Mouse (Mus musculus) layer of hippocampus, adult 18-20 months (tissue): Measurements from ENCODE around the gene Trp53inp2. TPM values are rescaled to one million over a fixed set of nuclear protein-coding genes. Genes with fewer than 3 reads are reported as not detected.
A peak's percentile ranks its signal among the peaks of the same experiment; 100 is the strongest.

ENCODE experiments used
- DNase-seq, 2 experiments: peaks; one replicate each; pipeline ENCODE4 v3.0.0; 2022; ENCODE audit warnings: low spot score in 2 of 2
- microRNA-seq, 2 experiments: library from miRNA; unstranded; fragments of <30 nt; microRNA quantifications; one replicate each; pipeline ENCODE4 v1.2.0; 2021
- total RNA-seq, 2 experiments: library from RNA; stranded (reverse); gene quantifications; 2 replicates each; pipeline ENCODE4 v1.2.3; 2021

Trp53inp2 gene
- total RNA-seq, 2 experiments from 2014 or later: 109 TPM

DNA sequence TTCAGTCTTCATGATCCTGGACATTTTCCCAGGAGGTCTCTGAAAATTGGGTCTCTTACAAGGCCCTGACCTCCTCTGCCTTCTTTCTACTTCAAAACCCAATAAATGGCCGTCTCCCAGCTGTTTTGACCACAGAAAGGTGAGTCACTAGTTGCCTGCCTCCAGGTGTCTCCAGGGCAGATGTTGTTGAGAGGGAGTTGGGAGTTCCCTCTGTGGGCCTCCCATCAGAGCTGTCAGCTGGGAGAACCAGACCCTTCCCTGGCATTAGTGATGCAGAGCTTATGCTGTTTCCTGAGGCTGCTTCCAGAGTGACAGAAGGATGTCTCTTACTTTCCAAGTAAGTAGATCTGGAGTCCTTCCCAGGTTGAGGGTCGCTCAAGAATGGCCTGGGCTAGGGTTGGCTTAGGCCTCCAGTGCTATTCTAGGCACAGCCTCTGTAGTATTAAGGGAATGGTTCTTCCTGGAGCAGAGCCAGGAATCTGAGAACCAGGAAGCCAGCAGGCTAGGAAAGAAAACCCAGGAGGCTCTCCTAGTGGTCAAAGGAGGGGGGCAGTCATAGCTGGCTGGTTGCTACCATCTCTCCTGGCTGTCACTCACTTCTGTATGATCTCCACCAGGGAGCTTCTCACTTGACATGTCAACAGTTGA is 2.1 kb downstream of the Trp53inp2 start:
- DNase-seq: no peak

DNA sequence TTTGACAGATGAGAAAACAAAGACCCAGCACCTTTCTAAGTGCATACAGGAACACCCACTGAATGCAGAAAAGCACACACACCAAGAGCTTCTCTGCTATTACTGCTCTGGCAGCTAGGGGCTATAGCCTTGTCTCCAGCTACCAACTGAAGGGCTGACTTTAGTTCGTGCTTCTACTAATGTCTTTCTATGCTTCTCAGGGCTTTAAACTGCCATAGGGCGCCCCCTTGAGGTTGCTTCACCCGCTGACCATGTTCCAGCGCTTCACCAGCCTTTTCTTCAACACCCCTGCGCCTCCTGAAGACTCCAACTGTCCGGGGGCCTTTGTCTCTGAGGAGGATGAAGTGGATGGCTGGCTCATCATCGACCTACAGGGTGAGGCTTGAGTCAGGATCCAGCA is 4.2 kb downstream of the Trp53inp2 start:
- DNase-seq: peak; percentile 69 to 91

- DNase-seq: no peak
Observed at GRCm38 (mm10) chr2:155385731-155386533, 5.1 kb downstream of the Trp53inp2 start.

DNA sequence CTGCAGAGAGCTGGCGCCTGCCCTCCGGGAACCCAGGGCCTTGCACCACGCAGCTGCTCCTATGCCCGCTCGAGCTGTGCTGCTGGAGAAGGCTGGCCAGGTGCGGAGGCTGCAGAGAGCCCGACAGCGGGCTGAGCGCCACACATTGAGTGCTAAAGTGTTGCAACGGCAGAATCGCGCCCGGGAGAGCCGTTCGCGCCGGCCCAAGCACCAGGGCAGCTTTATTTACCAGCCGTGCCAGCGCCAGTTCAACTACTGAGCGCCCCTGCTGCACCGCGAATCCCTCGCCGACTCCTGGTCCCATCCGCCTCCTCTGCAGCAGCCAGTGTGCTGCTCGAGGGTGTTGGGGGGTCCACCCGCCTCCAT is 5.7 kb downstream of the Trp53inp2 start:
- no peak for DNase-seq

DNA sequence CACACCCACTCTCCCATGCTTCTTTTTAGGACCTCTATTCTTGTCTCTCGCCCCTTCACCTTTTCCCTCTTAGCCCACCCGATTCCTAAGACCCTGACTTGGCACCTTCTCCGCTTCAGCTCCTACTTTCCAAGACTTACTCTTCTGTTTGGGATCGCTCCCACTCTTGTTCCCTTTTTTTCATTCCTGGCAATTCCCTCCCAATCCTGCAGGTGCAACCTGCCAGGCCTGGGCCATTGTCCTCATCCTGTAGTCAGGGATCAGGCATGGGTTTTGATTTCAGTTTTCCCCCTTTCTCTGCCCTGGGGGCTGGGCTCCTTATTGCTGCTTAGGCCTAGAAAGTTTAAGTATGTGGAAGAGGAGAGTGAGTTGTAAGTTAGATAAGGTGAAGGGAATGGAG is 6.2 kb downstream of the Trp53inp2 start:
- no peak for DNase-seq

GRCm38 (mm10) chr2:155388573-155388972 is 7.7 kb downstream of the Trp53inp2 start:
- DNase-seq: no peak

DNA sequence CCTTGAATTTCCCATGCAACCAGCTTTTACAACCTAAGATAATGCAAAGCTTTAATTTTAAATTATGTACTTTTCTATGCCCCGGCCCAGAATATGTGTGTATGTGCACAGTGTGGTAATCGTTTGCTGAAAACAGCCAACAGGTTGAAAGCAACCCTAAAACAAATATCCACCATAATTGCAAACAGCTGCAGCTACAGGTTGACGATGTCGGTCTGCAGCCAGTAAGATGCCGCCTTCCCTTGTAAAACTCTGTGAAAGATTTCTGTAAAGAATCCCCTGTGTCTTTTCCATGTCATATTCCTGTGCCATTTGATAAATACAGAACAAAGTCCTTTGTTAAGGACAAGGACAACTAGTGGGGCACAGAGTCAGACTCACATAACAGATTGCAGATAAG is 13.7 kb downstream of the Trp53inp2 start:
- no peak for DNase-seq

- no peak for DNase-seq
Observed at GRCm38 (mm10) chr2:155400276-155400675, 19.4 kb downstream of the Trp53inp2 start.

DNA sequence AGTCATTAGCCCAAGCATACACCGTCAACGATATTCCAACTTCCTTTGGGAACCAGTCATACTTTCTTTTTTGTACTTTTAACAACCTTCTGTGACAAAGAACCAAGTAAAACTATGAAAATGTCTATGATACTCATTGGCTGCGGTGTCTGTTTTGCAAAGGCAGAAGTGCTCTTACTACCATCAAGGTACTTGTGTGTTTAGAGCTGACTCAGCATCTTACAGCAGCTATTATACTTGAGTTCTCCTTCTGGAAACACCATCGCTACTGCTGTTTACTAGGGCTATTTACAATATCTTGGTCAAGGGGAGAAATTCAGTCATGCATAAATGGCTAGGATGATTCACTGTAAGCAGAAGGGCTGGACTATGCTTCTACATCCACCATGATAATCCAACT is 21.1 kb downstream of the Trp53inp2 start:
- DNase-seq: no peak

- no peak for DNase-seq
Observed at GRCm38 (mm10) chr2:155404635-155405034, 23.8 kb downstream of the Trp53inp2 start.

- DNase-seq: no peak
Observed at GRCm38 (mm10) chr2:155420911-155421310, 40.1 kb downstream of the Trp53inp2 start.

DNA sequence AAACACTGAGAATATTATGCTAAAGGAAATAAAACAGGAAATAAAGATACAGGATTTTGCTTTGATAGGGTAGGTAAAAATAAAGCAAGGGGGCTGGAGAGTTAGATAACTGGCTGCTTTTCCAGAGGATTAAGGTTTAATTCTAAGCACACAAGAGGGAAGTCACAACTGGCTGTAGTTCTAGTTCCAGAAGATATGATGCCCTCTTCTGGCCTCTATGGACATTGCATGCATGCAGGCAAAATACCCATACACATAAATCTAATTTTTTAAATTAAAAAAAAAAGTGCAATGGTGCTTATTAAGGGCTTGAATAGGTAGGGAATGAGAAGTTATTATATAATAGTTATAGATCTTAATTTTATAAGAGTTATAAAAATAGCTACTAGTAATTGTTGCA is 55.6 kb downstream of the Trp53inp2 start:
- DNase-seq: no peak

Small RNA genes lying within 50 kb of the gene (microRNA-seq; reads per million reads assigned to microRNA genes)
- 0 reads per million in 2 experiments for gene Mir695

Other genes starting within 250 kb of the Trp53inp2 start
- gene Itch, start 247.6 kb upstream of the Trp53inp2 start, total RNA-seq: 10 to 100 TPM; 57.7 to 57.9 TPM
- gene Dynlrb1, start 144.5 kb upstream of the Trp53inp2 start, total RNA-seq: 100 to 1,000 TPM; 299 to 308 TPM
- 100 to 1,000 TPM; 245 to 249 TPM for gene Map1lc3a, start 104.8 kb upstream of the Trp53inp2 start, total RNA-seq
- gene Pigu, start 23.6 kb upstream of the Trp53inp2 start, total RNA-seq: 10 to 100 TPM; 27.9 to 29.8 TPM
- 10 to 100 TPM; 60.9 to 63.3 TPM for gene Ncoa6, start 92.8 kb downstream of the Trp53inp2 start, total RNA-seq
- gene Acss2, start 136.9 kb downstream of the Trp53inp2 start, total RNA-seq: 10 to 100 TPM; 57.2 to 60.6 TPM
- 100 to 1,000 TPM; 112 to 120 TPM for gene Ggt7, start 137.2 kb downstream of the Trp53inp2 start, total RNA-seq
- gene Gss, start 211.8 kb downstream of the Trp53inp2 start, total RNA-seq: 10 to 100 TPM; 23.4 to 24.7 TPM
- gene Myh7b, start 230.2 kb downstream of the Trp53inp2 start, total RNA-seq: 1 to 10 TPM; 3.0 to 4.9 TPM